Mouse (Mus musculus) heart, embryonic 15.5 days (tissue): ENCODE data around the gene Acer1. TPM values are rescaled to one million over a fixed set of nuclear protein-coding genes. Genes with fewer than 3 reads are reported as not detected.

Source experiments
- ATAC-seq: fragments of 200-750 bp; cut with Nextera tagmentation; replicated peaks from 2 replicates; pipeline ENCODE4 v1.8.0; 2017; ENCODE audit warnings: low read depth, moderate TSS enrichment; ENCODE audit not compliant: insufficient number of reproducible peaks, insufficient read depth, low FRiP score
- H3K27ac ChIP-seq: fragments of 300-500 bp; sonication (generic); 2 replicates; pipeline ENCODE4 v1.5.1; 2015; ENCODE audit warnings: mild to moderate bottlenecking, inconsistent platforms
- H3K27me3 ChIP-seq: fragments of 300-500 bp; sonication (generic); 2 replicates; pipeline ENCODE4 v1.6.1; 2015; ENCODE audit warnings: inconsistent platforms
- H3K36me3 ChIP-seq: fragments of 300-500 bp; sonication (generic); 2 replicates; pipeline ENCODE4 v1.6.1; 2015; ENCODE audit warnings: mild to moderate bottlenecking, inconsistent platforms
- H3K4me1 ChIP-seq: fragments of 300-500 bp; sonication (generic); replicated peaks from 2 replicates; pipeline ENCODE4 v1.6.1; 2015; ENCODE audit warnings: inconsistent platforms
- H3K4me2 ChIP-seq: fragments of 300-500 bp; sonication (generic); 2 replicates; pipeline ENCODE4 v1.6.1; 2015; ENCODE audit warnings: inconsistent platforms, mild to moderate bottlenecking, moderate library complexity
- H3K4me3 ChIP-seq: fragments of 300-500 bp; sonication (generic); 2 replicates; pipeline ENCODE4 v1.5.1; 2015; ENCODE audit warnings: mild to moderate bottlenecking, inconsistent platforms
- H3K9ac ChIP-seq: fragments of 300-500 bp; sonication (generic); 2 replicates; pipeline ENCODE4 v1.6.1; 2015; ENCODE audit warnings: mild to moderate bottlenecking, inconsistent platforms
- H3K9me3 ChIP-seq: fragments of 300-500 bp; sonication (generic); replicated peaks from 2 replicates; pipeline ENCODE4 v1.6.1; 2016; ENCODE audit warnings: inconsistent platforms
- WGBS: fragments of 180-500 bp; shearing (Covaris S2); methylation state at CpG from one replicate; pipeline ENCODE4 v1.1.7; 2015; ENCODE audit warnings: mixed read lengths; 5-methylcytosine and 5-hydroxymethylcytosine counted together
- polyA plus RNA-seq: library from polyadenylated mRNA; unstranded; fragments of >200 nt; fragmentation: Nextera tagmentation; extraction: Ambion mirVana; gene quantifications from 2 replicates; pipeline ENCODE4 v1.2.1, GENCODE M21; 2015

The Acer1 gene
- polyA plus RNA-seq, 1 experiment from 2014 or later: 0.08 TPM

GRCm38 (mm10) chr17:56970081-56970480 lies 11.8 kb downstream of the Acer1 start:
- no peak overlapping the region for H3K9ac ChIP-seq
- H3K36me3 ChIP-seq: no peaks in the 10 kb centered on the region
- no peaks in the 10 kb centered on the region for H3K4me1 ChIP-seq
- H3K4me2 ChIP-seq: no peak overlapping the region
- H3K4me3 ChIP-seq: no peak overlapping the region
- no peak overlapping the region for H3K27ac ChIP-seq
- WGBS: 49% methylated on average over 5 of the region's 5 CpGs
- ATAC-seq: no peak
- H3K9me3 ChIP-seq: no peaks in the 10 kb centered on the region
- H3K27me3 ChIP-seq: 0 out of 2 replicates have a peak, but pooled peaks cover 6% of the 10 kb centered on the region

- no peak overlapping the region for H3K4me3 ChIP-seq
- H3K27me3 ChIP-seq: 0 out of 2 replicates have a peak, but pooled peaks cover 6% of the 10 kb centered on the region
- H3K4me1 ChIP-seq: no peaks in the 10 kb centered on the region
- no peaks in the 10 kb centered on the region for H3K36me3 ChIP-seq
- no peak for ATAC-seq
- no peak overlapping the region for H3K4me2 ChIP-seq
- no peak overlapping the region for H3K9ac ChIP-seq
- H3K9me3 ChIP-seq: no peaks in the 10 kb centered on the region
- H3K27ac ChIP-seq: no peak overlapping the region
- 63% methylated on average over 3 of the region's 3 CpGs for WGBS
Measured at GRCm38 (mm10) chr17:56969321-56969720, 12.6 kb downstream of the Acer1 start.

- ATAC-seq: no peak
- Histone ChIP-seq H3K27me3 (no peaks in the 10 kb centered on the region), H3K27ac (no peak overlapping the region), H3K4me2 (no peak overlapping the region), H3K9ac (no peak overlapping the region), H3K9me3 (no peaks in the 10 kb centered on the region), H3K36me3 (no peaks in the 10 kb centered on the region), H3K4me3 (no peak overlapping the region), H3K4me1 (no peaks in the 10 kb centered on the region)
- WGBS: 68% methylated on average over 6 of the region's 6 CpGs
Measured at GRCm38 (mm10) chr17:56963646-56964045, 18.3 kb downstream of the Acer1 start.

GRCm38 (mm10) chr17:56962642-56963405 lies 19.1 kb downstream of the Acer1 start:
- Histone ChIP-seq H3K27ac (no peak overlapping the region), H3K4me2 (no peak overlapping the region), H3K27me3 (no peaks in the 10 kb centered on the region), H3K9ac (no peak overlapping the region), H3K4me3 (no peak overlapping the region), H3K36me3 (no peaks in the 10 kb centered on the region), H3K4me1 (no peaks in the 10 kb centered on the region), H3K9me3 (no peaks in the 10 kb centered on the region)
- no peak for ATAC-seq
- 73% methylated on average over 5 of the region's 5 CpGs for WGBS

- Histone ChIP-seq H3K27ac (no peak overlapping the region), H3K36me3 (no peaks in the 10 kb centered on the region), H3K9me3 (no peaks in the 10 kb centered on the region), H3K4me3 (no peak overlapping the region), H3K4me1 (no peaks in the 10 kb centered on the region), H3K4me2 (no peak overlapping the region), H3K9ac (no peak overlapping the region), H3K27me3 (no peaks in the 10 kb centered on the region)
- ATAC-seq: no peak
- WGBS: 86% methylated on average over 4 of the region's 4 CpGs
Measured at GRCm38 (mm10) chr17:56961880-56962279, 20.0 kb downstream of the Acer1 start.

- no peaks in the 10 kb centered on the region for H3K9me3 ChIP-seq
- ATAC-seq: no peak
- H3K4me3 ChIP-seq: no peak overlapping the region
- no peaks in the 10 kb centered on the region for H3K4me1 ChIP-seq
- H3K27ac ChIP-seq: no peak overlapping the region
- no peak overlapping the region for H3K9ac ChIP-seq
- 57% methylated on average over 4 of the region's 4 CpGs for WGBS
- H3K4me2 ChIP-seq: no peak overlapping the region
- no peaks in the 10 kb centered on the region for H3K36me3 ChIP-seq
- H3K27me3 ChIP-seq: no peaks in the 10 kb centered on the region
Measured at GRCm38 (mm10) chr17:56958667-56959066, 23.3 kb downstream of the Acer1 start.

- Histone ChIP-seq H3K27me3 (0 out of 2 replicates have a peak, but pooled peaks cover 2% of the 10 kb centered on the region), H3K9me3 (no peaks in the 10 kb centered on the region), H3K4me3 (no peak overlapping the region), H3K9ac (no peak overlapping the region), H3K4me1 (no peaks in the 10 kb centered on the region), H3K4me2 (no peak overlapping the region), H3K27ac (no peak overlapping the region), H3K36me3 (no peaks in the 10 kb centered on the region)
- no peak; the same call in 1 of the 2 replicates for ATAC-seq
- 25% methylated on average over 10 of the region's 11 CpGs for WGBS
Measured at GRCm38 (mm10) chr17:56957763-56958429, 24.0 kb downstream of the Acer1 start.

GRCm38 (mm10) chr17:56954871-56955270 lies 27.1 kb downstream of the Acer1 start:
- Histone ChIP-seq H3K4me3 (no peak overlapping the region), H3K36me3 (no peaks in the 10 kb centered on the region), H3K4me2 (no peak overlapping the region), H3K9ac (no peak overlapping the region), H3K27ac (no peak overlapping the region), H3K9me3 (no peaks in the 10 kb centered on the region), H3K27me3 (0 out of 2 replicates have a peak, but pooled peaks cover 4% of the 10 kb centered on the region), H3K4me1 (no peaks in the 10 kb centered on the region)
- no peak for ATAC-seq
- WGBS: 76% methylated on average over 7 of the region's 7 CpGs

- Histone ChIP-seq H3K4me3 (no peak overlapping the region), H3K4me2 (no peak overlapping the region), H3K4me1 (no peaks in the 10 kb centered on the region), H3K27me3 (0 out of 2 replicates have a peak, but pooled peaks cover 4% of the 10 kb centered on the region), H3K9ac (no peak overlapping the region), H3K36me3 (no peaks in the 10 kb centered on the region), H3K27ac (no peak overlapping the region), H3K9me3 (no peaks in the 10 kb centered on the region)
- WGBS: 79% methylated on average over 1 of the region's 1 CpGs
- ATAC-seq: no peak
Measured at GRCm38 (mm10) chr17:56952639-56953038, 29.3 kb downstream of the Acer1 start.

- no peak overlapping the region for H3K27ac ChIP-seq
- no peak overlapping the region for H3K4me3 ChIP-seq
- 14% methylated on average over 3 of the region's 3 CpGs for WGBS
- no peak for ATAC-seq
- 0 out of 2 replicates have a peak, but pooled peaks cover 4% of the 10 kb centered on the region for H3K27me3 ChIP-seq
- H3K36me3 ChIP-seq: no peaks in the 10 kb centered on the region
- H3K4me2 ChIP-seq: no peak overlapping the region
- no peaks in the 10 kb centered on the region for H3K9me3 ChIP-seq
- no peak overlapping the region for H3K9ac ChIP-seq
- no peaks in the 10 kb centered on the region for H3K4me1 ChIP-seq
Measured at GRCm38 (mm10) chr17:56950915-56951314, 31.0 kb downstream of the Acer1 start.

- no peak overlapping the region for H3K9ac ChIP-seq
- H3K9me3 ChIP-seq: no peaks in the 10 kb centered on the region
- H3K4me1 ChIP-seq: peaks cover 13% of the 10 kb centered on the region
- 83% methylated on average over 4 of the region's 4 CpGs for WGBS
- H3K36me3 ChIP-seq: no peaks in the 10 kb centered on the region
- H3K27ac ChIP-seq: no peak overlapping the region
- H3K27me3 ChIP-seq: no peaks in the 10 kb centered on the region
- ATAC-seq: no peak
- H3K4me3 ChIP-seq: no peak overlapping the region
- H3K4me2 ChIP-seq: no peak overlapping the region
Measured at GRCm38 (mm10) chr17:56938751-56939150, 43.2 kb downstream of the Acer1 start.
